Mouse (Mus musculus) adrenal gland, postnatal 25 days (tissue): Measurements from ENCODE around the gene Nav2. TPM values are rescaled to one million over a fixed set of nuclear protein-coding genes. Genes with fewer than 3 reads are reported as not detected.

Experiments used
- DNase-seq: peaks from one replicate; pipeline ENCODE4 v3.0.0; 2021; ENCODE audit warnings: mixed read lengths
- long read RNA-seq: library from polyadenylated mRNA; stranded (forward); transcript quantifications from one replicate; pipeline ENCODE4 v2.0.0, GENCODE M21; 2021
- total RNA-seq: library from RNA; stranded (reverse); gene quantifications from 2 replicates; pipeline ENCODE4 v1.2.3, GENCODE M21; 2021

Gene Nav2
- total RNA-seq = 9.8 and 11.6 TPM in 2 replicates
- long read RNA-seq, partial matches to known transcripts = 1 of 7 reads
- long read RNA-seq, other reads (novel, unspliced or antisense) = 6 of 7 reads

DNA sequence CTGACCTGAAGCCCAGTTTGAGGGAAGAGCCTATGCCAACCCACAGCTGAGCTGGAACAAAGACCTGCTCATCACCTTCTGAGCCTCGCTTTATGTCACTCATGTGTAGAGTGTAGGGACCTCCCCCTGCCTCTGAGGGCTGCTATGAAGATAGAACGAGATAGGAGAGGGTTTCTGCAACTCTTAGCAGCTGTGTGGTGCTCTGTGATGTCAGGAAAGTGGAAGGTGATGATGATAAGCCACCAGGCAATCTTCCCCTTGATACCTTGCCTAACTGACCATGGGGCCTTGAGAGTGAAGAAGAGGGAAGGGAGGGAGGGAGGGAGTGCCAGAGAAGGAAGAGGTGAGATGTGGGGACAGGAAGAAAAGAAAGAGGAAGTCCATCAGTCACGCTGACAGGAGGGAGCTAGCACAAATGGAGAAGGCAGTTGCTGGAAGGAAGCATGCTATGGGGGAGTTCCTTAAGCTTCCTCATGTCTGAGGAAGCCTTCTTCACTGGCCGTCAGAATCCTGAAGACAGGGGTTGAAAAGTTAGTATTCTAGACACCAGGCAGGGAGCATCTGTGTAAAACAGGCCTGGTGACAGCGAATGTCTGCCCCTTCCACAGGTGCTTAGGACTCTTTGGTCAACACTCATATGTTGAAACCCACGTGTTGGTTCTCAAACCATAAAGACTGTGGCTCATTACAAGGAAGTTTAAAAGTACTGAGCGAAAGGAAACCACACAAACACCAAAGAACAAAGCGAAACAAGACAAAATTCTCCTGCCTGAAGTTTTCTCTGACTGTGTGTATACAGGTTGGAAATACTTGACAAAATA, at the start of gene Nav2:
TSS of gene Nav2 (plus strand) at position 196 of the 821 bp plus-strand sequence.
- no peak for DNase-seq

DNA sequence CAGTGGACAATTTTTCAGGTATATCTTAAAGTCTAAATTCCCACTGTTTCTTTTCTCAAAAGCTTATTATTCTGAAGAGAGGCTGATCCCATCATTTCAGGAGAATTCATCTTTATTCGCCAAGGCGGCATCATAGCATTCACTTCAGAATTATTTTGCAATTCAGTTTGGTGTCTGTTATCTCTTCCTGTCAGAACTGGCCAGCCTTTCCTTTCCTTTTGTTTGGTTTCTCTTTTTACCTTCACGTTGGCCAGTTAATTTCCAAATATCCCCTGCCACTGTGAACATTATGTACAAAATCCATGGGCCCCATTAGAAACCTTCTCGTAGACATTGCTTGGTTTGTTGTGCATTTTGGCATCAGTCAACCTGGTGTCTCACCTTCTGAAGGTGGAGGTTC, 49.2 kb upstream of the Nav2 start:
- no peak for DNase-seq

DNA sequence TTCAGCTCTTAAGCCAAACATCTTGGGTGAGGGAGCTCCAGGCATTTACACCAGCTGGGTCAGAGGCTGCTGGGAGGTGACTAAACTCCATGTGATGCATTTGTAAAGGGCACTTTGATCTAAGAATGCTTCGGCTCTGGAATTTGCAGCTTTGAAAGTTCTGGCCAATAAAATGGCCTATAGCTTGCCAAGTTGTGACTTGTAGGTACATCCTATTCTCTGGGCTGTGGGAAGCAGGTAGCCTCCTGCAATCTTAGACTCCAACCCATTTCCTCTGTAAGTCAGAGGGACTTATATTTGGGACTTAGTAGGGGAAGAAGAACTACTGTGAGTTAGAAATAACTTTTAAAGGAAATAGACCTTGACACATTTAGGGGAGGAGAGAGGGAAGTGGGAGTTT, 47.6 kb upstream of the Nav2 start:
- no peak for DNase-seq

DNA sequence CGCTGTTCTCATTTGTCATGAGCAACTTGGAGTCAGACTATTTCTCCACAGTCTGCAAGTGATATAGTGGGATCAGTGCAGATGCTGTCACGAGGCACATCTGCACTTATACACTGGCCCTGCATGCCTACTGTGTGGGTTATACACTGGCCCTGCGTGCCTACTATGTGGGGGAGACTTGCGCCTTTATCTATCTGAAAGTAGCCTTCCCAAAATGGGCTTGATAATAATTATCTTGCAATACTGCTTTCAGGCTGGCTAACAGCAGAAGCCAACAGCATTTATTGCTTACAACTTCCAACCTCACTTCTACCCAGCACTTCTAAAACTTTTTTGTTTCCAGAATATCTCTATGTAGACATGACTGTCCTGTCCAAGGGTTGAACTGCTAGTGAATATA, 46.7 kb upstream of the Nav2 start:
- DNase-seq = no peak

DNA sequence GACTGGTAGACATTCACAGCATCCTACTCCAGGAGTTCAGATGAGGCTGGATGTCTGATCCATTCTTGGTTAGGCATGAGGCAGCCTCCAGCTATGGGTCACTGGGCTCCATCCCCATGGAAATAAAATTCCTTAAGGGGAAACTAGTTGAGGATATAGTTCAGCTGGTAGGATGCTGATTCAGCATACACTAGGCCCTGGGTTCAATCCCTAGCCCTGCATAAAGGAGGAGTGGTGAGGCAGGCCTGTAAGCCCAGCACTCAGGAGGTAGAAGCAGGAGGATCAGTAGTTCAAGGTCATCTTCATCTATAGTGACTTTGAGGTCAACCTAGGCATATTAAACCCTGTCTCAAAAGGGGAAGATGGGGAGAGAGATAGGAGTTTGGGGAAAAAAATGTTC, 44.3 kb upstream of the Nav2 start:
- DNase-seq = no peak

DNA sequence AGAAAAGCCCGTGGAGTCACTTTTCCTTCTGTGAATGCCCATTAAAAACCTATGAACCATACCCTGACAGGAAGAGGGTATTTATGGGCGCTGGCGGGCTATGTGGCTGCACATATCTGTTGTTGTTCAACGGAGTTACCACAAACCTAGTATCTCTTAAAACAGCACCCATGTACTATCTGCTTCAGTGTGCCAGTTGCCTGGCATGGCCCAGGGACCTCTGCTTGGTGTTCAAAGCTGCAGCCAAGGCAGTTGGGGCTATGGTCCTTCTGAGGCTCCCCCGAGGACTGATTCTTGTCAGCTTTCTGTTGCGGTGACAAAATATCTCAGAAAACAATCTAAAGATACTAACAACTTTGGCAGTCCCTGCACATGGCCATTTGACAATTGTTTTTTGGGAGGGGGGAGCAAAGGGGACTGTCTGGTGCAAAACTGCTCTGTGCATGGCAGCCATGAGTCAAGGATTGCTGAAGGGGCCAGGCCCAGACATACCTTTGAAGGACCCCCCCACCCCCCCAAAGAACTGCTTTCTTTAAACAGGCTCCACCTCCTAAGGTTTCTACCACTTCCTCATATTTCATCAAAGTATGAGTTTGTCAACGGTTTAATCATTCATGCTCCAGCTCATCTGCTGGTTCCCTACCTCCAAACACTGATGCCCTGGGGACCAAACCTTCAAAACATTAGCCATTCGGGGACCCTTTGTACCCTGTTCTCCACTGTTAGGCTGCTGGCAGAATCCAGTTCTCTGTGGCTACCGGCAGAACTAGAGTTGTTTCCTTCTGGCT, 43.7 kb upstream of the Nav2 start:
- DNase-seq = no peak

DNA sequence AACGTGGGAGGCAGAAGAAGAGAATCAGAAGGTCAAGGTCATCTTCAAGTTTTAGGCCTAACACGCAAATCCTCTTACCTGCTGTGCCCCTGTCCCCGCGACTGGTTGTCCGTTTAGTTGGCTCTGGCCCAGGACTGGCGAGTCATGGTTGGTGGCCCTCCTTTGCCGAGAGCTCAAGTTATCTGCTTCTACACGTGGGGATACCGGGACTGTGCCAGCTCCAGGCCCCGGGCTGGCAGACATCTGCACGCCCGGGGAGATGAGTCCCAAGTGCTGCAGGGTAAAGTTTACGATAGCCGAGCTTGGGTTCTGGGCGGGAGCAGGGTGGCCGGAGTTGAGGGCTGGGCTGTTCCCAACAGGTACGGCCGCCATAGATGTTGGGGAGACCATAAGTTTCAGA, 40.9 kb upstream of the Nav2 start:
- no peak for DNase-seq

DNA sequence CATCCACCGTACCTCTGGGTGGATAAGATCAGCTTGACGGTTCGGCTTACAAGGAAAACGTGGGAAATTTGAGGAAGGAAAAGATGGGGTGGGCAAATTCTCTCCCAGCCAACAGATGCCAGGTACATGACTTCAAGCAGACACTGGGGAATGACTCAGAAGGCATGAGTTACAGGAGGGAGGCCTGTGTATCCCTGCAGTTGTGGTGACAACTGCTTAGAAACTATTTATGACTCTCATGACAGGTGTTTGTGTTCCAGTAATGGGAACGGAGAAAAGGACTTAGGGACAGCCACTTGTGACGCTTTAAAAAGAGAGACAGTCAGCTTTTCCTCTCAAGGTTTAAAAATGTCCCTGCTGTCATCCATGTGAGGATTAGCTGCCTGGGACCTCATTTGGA, 38.4 kb upstream of the Nav2 start:
- no peak for DNase-seq

DNA sequence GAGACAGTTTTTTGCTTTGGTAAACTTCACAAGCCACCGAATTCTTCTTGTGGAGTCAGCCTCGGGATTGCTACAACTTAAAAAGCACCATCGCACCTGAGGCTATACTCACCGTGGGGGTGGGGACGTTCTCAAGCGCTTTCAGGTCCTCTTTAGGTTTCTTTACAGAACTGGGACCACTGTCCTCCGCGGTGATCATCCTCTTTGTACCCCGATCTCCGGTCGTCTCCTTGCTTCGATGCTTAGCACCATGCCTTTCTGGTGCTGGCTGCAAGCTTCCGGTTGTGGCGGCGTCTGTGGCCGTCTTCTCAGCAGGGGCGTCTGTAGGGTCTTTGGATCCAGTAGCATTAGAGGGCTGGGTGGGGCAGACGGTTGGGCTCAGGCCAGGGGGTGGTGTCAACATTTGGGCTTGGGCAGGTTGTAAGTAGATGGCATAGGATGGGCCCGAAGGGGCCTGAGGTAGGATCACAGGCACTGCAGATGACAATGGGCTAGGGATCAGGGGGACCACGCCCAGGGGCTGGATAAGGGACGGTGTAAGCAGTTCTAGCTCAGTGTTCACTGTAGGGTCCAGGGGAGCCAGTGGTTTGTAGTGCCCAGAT, 37.8 kb upstream of the Nav2 start:
- DNase-seq = no peak

DNA sequence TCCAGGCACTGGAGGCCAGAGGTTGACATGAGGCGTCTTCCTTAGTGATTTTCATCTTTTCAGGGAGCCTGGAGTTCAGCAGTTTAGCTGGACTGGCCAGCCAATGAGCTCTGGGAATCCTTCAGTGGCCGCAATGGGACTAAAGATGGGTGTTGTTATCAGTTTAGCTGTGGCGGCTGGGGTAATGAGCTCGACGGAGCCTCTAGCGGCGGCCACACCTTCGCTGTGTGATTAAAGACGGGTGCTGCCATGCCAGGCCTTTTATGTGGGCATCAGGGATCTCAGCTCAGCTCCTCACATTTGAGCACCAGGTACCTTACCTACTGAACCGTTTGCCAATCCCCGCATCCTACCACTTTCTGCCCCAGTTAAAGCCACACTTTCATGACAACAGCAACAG, 37.2 kb upstream of the Nav2 start:
- no peak for DNase-seq

DNA sequence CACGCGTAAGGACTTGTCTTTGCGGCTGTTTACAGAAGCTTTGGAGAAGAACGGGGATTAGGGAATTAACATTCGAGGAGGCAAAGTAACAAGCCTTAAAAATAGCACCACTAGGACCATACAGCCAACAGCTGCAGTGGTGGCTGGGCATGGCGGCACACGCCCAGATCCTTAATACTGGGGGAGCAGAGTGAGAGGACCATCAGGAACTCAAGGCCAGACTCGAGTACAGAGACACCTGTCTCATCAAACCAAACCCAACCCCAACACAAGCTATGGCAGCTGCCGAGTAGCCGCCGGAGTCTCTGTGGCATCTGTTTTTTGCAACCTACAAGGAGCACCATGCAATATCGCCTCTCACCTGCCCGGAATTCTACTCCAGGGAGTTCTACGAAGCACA, 33.4 kb upstream of the Nav2 start:
- no peak for DNase-seq

DNA sequence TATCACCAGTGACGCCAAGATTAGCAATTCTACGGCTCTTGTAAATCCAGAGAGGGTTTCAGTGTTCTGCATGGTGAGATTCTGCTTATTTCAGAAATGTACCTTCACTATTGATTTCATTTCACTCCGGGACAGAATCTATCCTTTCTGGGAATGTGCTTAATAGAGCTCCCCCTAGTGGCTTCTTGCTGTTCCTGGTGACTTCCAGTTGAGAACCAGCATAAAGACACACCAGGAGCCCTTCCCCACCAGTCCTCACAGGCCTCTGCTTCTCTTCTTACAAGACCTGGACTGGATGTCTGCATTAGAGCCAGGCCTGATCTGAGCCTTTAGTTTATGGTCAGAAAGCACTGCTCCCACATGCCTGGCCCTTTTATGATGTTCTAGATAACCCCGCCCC, 32.0 kb upstream of the Nav2 start:
- DNase-seq = peak; percentile 16

DNA sequence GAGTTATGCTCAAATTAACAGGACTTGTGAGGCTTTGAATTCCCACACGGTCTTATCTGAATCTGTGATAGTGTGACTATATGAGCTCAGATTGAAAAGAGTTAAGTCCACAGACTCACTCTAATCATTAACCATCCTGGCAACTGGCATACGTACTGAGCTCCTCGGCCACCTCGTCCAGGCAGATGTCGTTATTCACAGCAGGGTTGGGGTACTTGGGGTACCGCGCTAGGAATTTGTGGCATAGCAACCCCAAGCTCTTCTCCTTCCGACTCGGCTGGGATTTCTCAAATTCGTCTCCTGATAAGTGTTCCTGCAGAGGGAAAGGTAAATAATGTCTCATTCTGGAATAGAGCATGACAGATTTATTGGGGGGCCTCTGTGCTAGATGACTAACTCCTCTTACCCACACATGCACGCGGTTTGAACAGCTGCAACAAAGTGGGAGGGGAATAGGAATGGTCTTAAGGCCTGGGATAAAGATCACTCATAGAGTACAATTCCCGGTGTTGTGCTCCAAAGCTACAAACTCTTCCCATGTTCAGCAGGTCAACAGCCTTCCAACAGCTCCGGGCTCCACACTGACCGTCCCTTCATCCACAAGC, 30.6 kb upstream of the Nav2 start:
- no peak for DNase-seq

DNA sequence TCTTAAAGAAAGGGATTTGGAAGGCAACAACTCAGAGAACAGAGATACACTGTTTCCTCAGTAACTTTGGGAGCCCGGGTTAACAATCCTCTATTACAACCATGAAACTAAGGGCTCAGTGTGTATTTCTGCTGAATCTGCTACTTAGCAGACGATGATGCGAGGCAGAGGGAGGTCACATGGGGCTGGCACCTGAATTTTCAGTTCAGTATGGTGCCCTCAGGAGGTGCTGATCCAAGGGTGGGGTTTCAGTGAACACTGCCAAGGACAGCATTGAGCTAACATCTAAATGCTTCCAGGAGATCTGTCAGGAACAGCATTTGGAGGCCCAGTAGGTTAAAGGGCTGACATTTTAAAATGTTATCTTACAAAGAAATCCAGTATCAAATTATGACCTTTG, 28.9 kb upstream of the Nav2 start:
- no peak for DNase-seq

DNA sequence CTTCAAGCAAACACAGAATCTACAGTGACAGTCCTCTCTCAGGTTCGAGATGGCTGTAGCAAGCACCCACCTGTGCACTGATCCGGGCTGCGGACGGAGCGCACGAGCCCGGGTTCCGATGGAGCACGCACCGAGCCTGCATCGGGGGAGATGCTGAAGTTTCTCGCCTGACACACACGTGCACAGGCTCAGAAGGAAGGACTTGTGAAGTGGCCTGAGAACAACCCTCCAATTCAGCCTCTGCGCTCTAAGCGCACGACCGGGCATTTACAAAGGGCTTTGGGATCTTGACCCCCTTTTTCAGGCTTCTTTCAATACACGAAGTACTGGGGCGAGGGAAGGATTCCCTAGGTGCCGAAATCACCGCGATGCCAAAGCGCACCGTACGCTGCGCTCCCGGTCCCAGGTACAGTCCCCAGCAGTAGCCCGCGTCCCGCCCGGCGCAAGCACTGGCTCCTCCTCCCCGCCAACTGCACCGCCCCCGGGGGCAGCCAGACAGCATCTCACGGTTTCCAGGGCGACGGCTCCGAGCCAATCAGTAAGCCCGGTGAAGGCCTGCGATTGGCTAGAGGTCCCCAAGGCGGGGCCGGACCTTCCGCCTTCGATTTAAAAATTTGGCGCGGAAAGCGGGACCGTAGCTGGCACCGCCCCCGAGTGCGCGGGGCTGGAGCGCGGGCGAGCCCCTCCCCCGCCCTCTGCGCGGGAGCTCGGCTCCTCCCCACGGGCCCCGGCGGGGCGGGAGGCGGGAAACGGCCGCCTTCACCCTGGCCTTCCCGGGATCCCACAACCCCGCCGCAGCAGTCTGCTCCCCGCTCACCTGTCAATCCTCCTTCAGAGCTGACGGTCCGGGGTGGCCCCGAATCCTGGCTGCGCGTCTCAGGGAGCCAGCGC, 27.7 kb upstream of the Nav2 start:
- peak; percentile 98 for DNase-seq

DNA sequence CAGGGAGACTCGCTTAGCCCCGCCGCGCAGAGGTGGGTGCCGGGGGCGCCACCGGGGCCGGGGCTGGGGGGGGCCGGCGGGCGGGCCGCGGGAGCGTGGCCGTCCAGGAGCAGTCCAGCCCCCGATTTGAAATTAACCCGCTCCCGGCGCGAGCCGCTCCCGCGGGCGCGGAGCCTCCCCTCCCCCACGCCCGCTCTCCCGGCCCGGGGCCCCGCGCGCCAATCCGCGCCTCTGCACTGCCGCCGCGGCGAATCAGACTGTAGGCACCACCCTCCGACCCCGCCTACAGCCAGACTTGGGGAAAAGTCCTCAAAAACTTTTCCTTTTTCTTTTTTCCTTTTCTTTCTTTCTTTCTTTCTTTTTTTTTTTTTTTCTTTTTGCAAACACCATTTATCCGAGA, 27.0 kb upstream of the Nav2 start, which contains the start of gene E2f8:
TSS of gene E2f8 (minus strand) at position 111 of the 400 bp plus-strand sequence.
- peak; percentile 87 for DNase-seq

DNA sequence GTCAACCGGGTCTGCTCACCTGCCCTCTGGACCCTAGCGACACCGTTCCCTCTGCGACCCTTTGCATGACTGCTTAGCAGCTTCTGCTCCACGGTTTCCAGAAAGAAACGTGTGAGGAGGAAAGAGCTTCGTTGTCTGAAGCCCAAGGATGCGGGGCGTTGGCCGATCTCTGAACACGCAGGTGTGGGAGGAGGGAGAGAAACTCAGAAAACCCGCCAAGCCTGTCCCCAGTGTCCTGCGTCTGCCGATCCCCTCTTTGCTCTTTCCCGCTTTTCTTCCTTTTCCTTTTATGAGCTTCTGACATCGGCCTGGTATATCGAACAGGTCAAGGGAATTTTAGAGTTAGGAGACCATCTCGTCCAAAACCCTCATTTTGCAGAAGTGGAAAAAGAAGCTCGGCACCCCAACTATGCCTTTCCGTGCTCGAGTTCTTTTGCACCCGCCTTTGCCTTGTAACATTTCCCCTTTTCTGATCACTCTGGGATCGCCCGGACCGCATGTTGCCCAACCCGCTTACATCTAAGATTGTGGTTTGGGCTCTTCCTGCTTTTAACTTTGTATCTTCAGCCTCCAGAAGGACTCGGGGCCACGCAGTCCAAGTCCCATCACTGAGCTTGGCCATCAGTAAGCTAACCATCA, 26.4 kb upstream of the Nav2 start:
- DNase-seq = no peak

DNA sequence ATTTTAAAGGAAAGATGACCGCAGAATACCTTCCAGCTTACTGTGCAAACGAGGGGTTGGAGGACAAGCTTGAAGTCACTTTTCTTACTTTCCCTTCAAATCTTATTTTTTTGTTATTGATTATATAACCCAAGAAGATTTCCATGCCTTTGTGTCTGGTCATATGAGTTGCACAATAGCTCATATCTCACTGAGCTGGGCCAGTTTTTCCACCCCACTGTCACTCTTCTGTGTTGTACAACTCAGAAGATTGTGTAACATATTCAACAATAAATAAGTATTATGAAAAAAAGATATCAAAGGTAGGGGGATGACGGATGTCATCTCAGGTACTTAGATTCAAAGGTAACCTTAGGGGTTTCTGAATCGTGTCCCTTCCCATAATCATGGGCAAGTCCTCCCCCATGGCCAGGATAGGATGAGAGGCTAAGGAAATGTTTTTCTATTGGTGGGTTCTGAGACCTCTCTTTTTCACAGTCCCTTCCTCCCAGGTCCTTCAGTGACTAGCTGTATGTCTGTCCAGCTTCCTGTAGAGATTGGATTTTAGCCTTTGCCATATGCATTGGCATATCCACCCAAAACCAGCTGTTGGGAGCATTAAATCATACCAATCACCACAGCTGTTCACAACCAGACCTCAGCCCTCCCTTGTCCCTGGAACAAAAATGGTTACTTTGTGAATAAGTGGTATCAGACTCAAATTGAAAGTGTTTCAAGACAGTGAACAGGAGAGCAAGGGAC, 24.8 kb upstream of the Nav2 start:
- DNase-seq = no peak

DNA sequence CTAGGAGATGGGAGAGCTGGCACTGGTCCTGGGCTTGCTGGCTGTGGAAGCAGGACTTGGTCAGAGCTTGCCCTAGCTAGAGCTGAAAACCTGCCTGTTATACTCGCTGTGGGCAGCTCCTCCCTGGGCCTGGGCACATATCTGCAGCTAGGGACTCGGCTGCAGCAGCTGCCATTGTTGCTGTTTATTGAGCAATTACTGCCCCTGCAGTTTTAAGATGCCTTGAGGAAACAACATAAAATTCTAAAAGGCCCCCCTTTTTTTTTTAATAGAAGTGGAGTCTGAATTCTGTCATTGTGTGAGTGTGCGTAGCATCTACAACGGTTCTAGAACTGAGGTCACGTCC, 24.3 kb upstream of the Nav2 start:
- DNase-seq = no peak

DNA sequence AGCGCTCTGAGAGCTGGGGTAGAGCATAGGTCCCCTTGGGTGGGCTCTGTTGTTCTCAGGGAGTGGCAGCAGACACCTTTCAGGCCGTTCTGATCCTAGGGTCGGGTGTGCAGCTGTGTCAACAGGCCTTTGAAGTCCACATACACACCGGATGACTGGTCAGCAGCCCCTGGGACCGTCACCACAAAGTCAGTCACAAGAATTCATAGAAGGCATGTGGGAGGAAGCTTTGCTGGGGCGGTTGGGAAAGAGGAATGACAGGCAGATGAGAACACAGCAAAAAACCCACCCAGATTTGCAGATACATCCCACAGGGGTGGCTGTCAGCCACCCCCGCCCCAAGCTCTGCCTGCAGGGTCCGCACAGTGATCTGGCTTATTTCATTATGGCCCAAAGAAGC, 20.5 kb upstream of the Nav2 start:
- no peak for DNase-seq

DNA sequence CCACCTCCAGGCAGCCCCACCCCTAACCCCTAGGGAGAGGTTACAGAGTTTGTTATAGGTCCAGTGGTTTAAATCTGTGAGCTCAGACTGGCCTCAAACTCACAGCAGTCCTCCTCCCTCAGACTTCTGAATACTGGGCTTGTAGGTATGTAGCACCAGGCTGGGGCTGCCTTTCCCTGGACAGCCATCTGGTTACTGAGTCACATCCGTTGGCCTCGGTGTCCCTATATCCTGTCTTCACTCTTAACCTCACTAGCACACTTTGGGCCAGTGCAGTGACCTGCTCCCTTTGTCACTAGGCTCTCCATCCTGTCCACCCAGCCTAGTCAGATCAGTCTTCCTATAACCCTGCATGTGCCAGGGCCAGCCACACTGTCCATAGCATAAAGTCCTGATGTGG, 19.8 kb upstream of the Nav2 start:
- DNase-seq = no peak
